8 mouse cellular contexts compared by ENCODE assay signal in the genomic region with DNA sequence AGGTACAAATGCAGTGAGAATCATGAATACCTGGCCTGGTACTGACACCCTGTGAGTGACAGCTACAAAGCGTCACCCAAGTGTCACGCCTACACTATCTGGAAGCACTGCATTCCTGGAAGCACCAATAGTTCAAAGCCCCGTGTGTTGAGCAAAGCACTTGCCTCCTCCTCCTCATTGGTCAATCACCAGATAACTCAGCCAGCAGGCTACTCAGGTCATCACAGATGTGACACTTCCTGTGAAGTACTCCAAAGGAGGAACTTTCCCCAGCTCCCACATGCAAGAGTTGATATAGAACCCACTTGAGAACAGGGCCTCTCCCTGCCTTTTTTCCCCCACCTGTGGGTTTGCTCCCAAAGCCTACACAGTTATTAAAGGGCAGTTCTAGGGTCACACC. TPM values are rescaled to one million over a fixed set of nuclear protein-coding genes. Genes with fewer than 3 reads are reported as not detected.
DNase-seq lines count a peak whose midpoint lies in the region; ATAC-seq lines count a peak whose summit lies in the region.

No protein-coding gene starts in this region.

- peak overlapping the region; percentile 93 for H3K4me3 ChIP-seq in kidney, embryonic 15.5 days (replicated peaks)
- peak overlapping the region; percentile 80 for H3K4me3 ChIP-seq in forebrain, embryonic 13.5 days
- H3K4me3 ChIP-seq in liver, embryonic 11.5 days (ENCODE audit: low read depth, low read length), result peak overlapping the region; percentile 81
- H3K4me3 ChIP-seq in stomach, embryonic 14.5 days (ENCODE audit: low read depth, low read length), result peak overlapping the region; percentile 95

- no peaks in the 10 kb centered on the region for H3K9me3 ChIP-seq in kidney, embryonic 15.5 days (replicated peaks)
- H3K9me3 ChIP-seq in forebrain, embryonic 13.5 days (replicated peaks), result no peaks in the 10 kb centered on the region
- no peaks in the 10 kb centered on the region for H3K9me3 ChIP-seq in liver, embryonic 11.5 days (ENCODE audit: control insufficient read depth, low read length)
- H3K9me3 ChIP-seq in stomach, embryonic 14.5 days (ENCODE audit: control insufficient read depth, low read depth, low read length), result no peaks in the 10 kb centered on the region

- H3K36me3 ChIP-seq in kidney, embryonic 15.5 days, result peaks cover 53% of the 10 kb centered on the region
- H3K36me3 ChIP-seq in forebrain, embryonic 13.5 days (ENCODE audit: poor library complexity, severe bottlenecking), result peaks cover 52% of the 10 kb centered on the region
- H3K36me3 ChIP-seq in liver, embryonic 11.5 days (ENCODE audit: control insufficient read depth, insufficient read depth, low read length), result peaks cover 41% of the 10 kb centered on the region
- H3K36me3 ChIP-seq in stomach, embryonic 14.5 days (ENCODE audit: control insufficient read depth, insufficient read depth, low read length), result peaks cover 48% of the 10 kb centered on the region

- H3K27me3 ChIP-seq in kidney, embryonic 15.5 days, result no peaks in the 10 kb centered on the region
- H3K27me3 ChIP-seq in forebrain, embryonic 13.5 days, result no peaks in the 10 kb centered on the region
- no peaks in the 10 kb centered on the region for H3K27me3 ChIP-seq in liver, embryonic 11.5 days (replicated peaks; ENCODE audit: control insufficient read depth, insufficient read depth, low read length)
- no peaks in the 10 kb centered on the region for H3K27me3 ChIP-seq in stomach, embryonic 14.5 days (ENCODE audit: control insufficient read depth, insufficient read depth, low read length)

- peak overlapping the region; percentile 66 for H3K4me2 ChIP-seq in kidney, embryonic 15.5 days
- peak overlapping the region; percentile 87 for H3K4me2 ChIP-seq in forebrain, embryonic 13.5 days
- peak overlapping the region; percentile 93 for H3K4me2 ChIP-seq in liver, embryonic 11.5 days
- peak overlapping the region; percentile 91 for H3K4me2 ChIP-seq in stomach, embryonic 14.5 days (replicated peaks; ENCODE audit: low read depth, low read length)

- H3K27ac ChIP-seq in kidney, embryonic 15.5 days, result no peak overlapping the region
- H3K27ac ChIP-seq in forebrain, embryonic 13.5 days, result no peak overlapping the region
- no peak overlapping the region for H3K27ac ChIP-seq in liver, embryonic 11.5 days (ENCODE audit: low read depth, low read length)
- H3K27ac ChIP-seq in stomach, embryonic 14.5 days (ENCODE audit: low read length), result no peak overlapping the region

- DNase-seq in kidney, postnatal 25 days, result no peak
- DNase-seq in liver, embryonic 11.5 days (ENCODE audit: low spot score), result no peak
- DNase-seq in retina, embryonic 14.5 days (ENCODE audit: low spot score), result no peak
- no peak for DNase-seq in layer of hippocampus, postnatal 36 days
- no peak for DNase-seq in kidney, postnatal 36 days

- no peak for ATAC-seq in kidney, embryonic 15.5 days (replicated peaks; ENCODE audit: low FRiP score)
- ATAC-seq in forebrain, embryonic 13.5 days, result no peak
- ATAC-seq in liver, embryonic 11.5 days (replicated peaks; ENCODE audit: low FRiP score), result no peak
- no peak for ATAC-seq in stomach, embryonic 14.5 days (ENCODE audit: insufficient number of reproducible peaks, insufficient read depth, low FRiP score, low read depth)

- H3K9ac ChIP-seq in kidney, embryonic 15.5 days, result peak overlapping the region; percentile 99
- peak overlapping the region; percentile 84 for H3K9ac ChIP-seq in forebrain, embryonic 13.5 days
- H3K9ac ChIP-seq in liver, embryonic 11.5 days (ENCODE audit: low read depth, low read length), result peak overlapping the region; percentile 97
- H3K9ac ChIP-seq in stomach, embryonic 14.5 days (replicated peaks; ENCODE audit: low read depth, low read length), result peak overlapping the region; percentile 94

- 72% methylated on average over 3 of the region's 3 CpGs for WGBS in kidney, embryonic 15.5 days
- whole genome bisulfite sequencing in forebrain, embryonic 13.5 days, result 94% methylated on average over 3 of the region's 3 CpGs
- WGBS in liver, embryonic 11.5 days, result 39% methylated on average over 3 of the region's 3 CpGs
- 70% methylated on average over 3 of the region's 3 CpGs for WGBS in stomach, embryonic 14.5 days

- peaks cover 28% of the 10 kb centered on the region for H3K4me1 ChIP-seq in kidney, embryonic 15.5 days
- H3K4me1 ChIP-seq in forebrain, embryonic 13.5 days, result peaks cover 23% of the 10 kb centered on the region
- H3K4me1 ChIP-seq in liver, embryonic 11.5 days (replicated peaks; ENCODE audit: control insufficient read depth, insufficient read depth, low read length), result peaks cover 25% of the 10 kb centered on the region
- peaks cover 16% of the 10 kb centered on the region for H3K4me1 ChIP-seq in stomach, embryonic 14.5 days (ENCODE audit: control insufficient read depth, insufficient read depth, low read length)

RNA-seq across cellular contexts. Expression of gene P4hb, which starts 1.9 kb away (rescaled TPM):
- 718 and 736 TPM in 2 replicates for polyA plus RNA-seq in kidney, embryonic 15.5 days (2015; fragmentation: Nextera tagmentation; extraction: Ambion mirVana)
- 253 and 286 TPM in 2 replicates for polyA plus RNA-seq in forebrain, embryonic 13.5 days (2015; fragmentation: Nextera tagmentation; extraction: Ambion mirVana)
- 648 and 680 TPM in 2 replicates for polyA plus RNA-seq in liver, embryonic 11.5 days (2014; fragmentation: Nextera tagmentation; extraction: Ambion mirVana)
- 768 and 850 TPM in 2 replicates for polyA plus RNA-seq in stomach, embryonic 14.5 days (2014; fragmentation: Nextera tagmentation; extraction: Ambion mirVana)
- total RNA-seq in layer of hippocampus, postnatal 36 days (2021), result 100 to 1,000 TPM; 118 to 122 TPM

RNA-seq across cellular contexts. Expression of gene Arhgdia, which starts 10.3 kb away (rescaled TPM):
- polyA plus RNA-seq in kidney, embryonic 15.5 days (2015; fragmentation: Nextera tagmentation; extraction: Ambion mirVana), result 588 and 644 TPM in 2 replicates
- polyA plus RNA-seq in forebrain, embryonic 13.5 days (2015; fragmentation: Nextera tagmentation; extraction: Ambion mirVana), result 462 and 508 TPM in 2 replicates
- 557 and 561 TPM in 2 replicates for polyA plus RNA-seq in liver, embryonic 11.5 days (2014; fragmentation: Nextera tagmentation; extraction: Ambion mirVana)
- polyA plus RNA-seq in stomach, embryonic 14.5 days (2014; fragmentation: Nextera tagmentation; extraction: Ambion mirVana), result 575 and 578 TPM in 2 replicates
- 100 to 1,000 TPM; 266 to 282 TPM for total RNA-seq in layer of hippocampus, postnatal 36 days (2021)

RNA-seq across cellular contexts. Expression of gene Ppp1r27, which starts 20.2 kb away (rescaled TPM):
- polyA plus RNA-seq in kidney, embryonic 15.5 days (2015; fragmentation: Nextera tagmentation; extraction: Ambion mirVana), result 0.49 and 1.4 TPM in 2 replicates
- not detected in 2 replicates for polyA plus RNA-seq in forebrain, embryonic 13.5 days (2015; fragmentation: Nextera tagmentation; extraction: Ambion mirVana)
- polyA plus RNA-seq in liver, embryonic 11.5 days (2014; fragmentation: Nextera tagmentation; extraction: Ambion mirVana), result not detected in 2 replicates
- polyA plus RNA-seq in stomach, embryonic 14.5 days (2014; fragmentation: Nextera tagmentation; extraction: Ambion mirVana), result not detected in 2 replicates
- not detected for total RNA-seq in layer of hippocampus, postnatal 36 days (2021)

RNA-seq across cellular contexts. Expression of gene Mcrip1, which starts 21.6 kb away (rescaled TPM):
- 199 and 212 TPM in 2 replicates for polyA plus RNA-seq in kidney, embryonic 15.5 days (2015; fragmentation: Nextera tagmentation; extraction: Ambion mirVana)
- polyA plus RNA-seq in forebrain, embryonic 13.5 days (2015; fragmentation: Nextera tagmentation; extraction: Ambion mirVana), result 228 and 240 TPM in 2 replicates
- 117 and 123 TPM in 2 replicates for polyA plus RNA-seq in liver, embryonic 11.5 days (2014; fragmentation: Nextera tagmentation; extraction: Ambion mirVana)
- polyA plus RNA-seq in stomach, embryonic 14.5 days (2014; fragmentation: Nextera tagmentation; extraction: Ambion mirVana), result 229 and 239 TPM in 2 replicates
- 10 to 100 TPM; 71.3 to 71.6 TPM for total RNA-seq in layer of hippocampus, postnatal 36 days (2021)

RNA-seq across cellular contexts. Expression of gene Alyref, which starts 27.0 kb away (rescaled TPM):
- polyA plus RNA-seq in kidney, embryonic 15.5 days (2015; fragmentation: Nextera tagmentation; extraction: Ambion mirVana), result 494 TPM in 2 replicates
- polyA plus RNA-seq in forebrain, embryonic 13.5 days (2015; fragmentation: Nextera tagmentation; extraction: Ambion mirVana), result 420 and 488 TPM in 2 replicates
- 601 and 617 TPM in 2 replicates for polyA plus RNA-seq in liver, embryonic 11.5 days (2014; fragmentation: Nextera tagmentation; extraction: Ambion mirVana)
- 314 and 411 TPM in 2 replicates for polyA plus RNA-seq in stomach, embryonic 14.5 days (2014; fragmentation: Nextera tagmentation; extraction: Ambion mirVana)
- 10 to 100 TPM; 60.0 to 67.6 TPM for total RNA-seq in layer of hippocampus, postnatal 36 days (2021)
